Mouse (Mus musculus): Measurements from ENCODE around the gene Mapkapk3. TPM values are rescaled to one million over a fixed set of nuclear protein-coding genes. Genes with fewer than 3 reads are reported as not detected.

Gene Mapkapk3
- polyA plus RNA-seq, 1 experiment from 2014 or later, result 1.4 TPM

DNA sequence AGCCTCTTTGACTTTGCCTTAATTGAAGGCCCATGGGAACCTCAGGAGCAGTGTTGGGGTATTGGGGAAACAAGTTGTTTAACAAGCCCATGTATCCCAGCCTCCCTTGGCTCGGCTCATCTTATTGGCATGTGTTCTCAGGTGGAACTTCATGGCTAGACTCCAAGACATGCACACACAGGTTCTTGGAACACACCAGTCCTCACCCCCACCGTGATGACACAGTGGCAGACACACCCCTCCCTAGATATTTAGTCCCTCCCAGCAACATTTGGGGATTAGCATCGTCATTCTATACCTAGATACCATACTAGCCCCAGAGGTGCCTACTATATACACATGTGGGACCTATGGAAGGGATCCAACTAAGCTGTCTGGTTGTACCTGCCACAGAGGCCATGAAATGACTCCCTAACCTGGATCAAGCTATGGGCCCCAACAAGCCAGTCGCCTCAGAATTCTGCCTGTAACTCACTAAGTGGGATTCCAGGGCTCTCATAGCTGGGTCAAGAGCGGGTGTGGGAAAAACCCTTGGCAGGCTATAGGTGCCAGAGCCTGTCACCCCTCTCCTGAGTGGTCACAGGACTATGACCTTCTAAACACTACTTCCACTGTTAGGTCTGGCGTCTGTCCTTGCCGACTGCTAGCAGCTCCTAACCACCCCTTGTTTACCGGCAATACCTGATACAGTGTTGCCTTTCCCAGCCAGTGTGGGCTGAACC is 8.5 kb upstream of the Mapkapk3 start:
- H3K4me3 ChIP-seq (ENCODE audit: low read depth, low read length), result no peak overlapping the region
- ATAC-seq (no peak), DNase-seq (ENCODE audit: low spot score) (no peak)
- H3K36me3 ChIP-seq (ENCODE audit: control insufficient read depth, insufficient read depth, low read length), result peaks cover 16% of the 10 kb centered on the region
- H3K27me3 ChIP-seq (replicated peaks; ENCODE audit: control insufficient read depth, insufficient read depth, low read length), result 0 out of 2 replicates have a peak, but pooled peaks cover 2% of the 10 kb centered on the region
- H3K27ac ChIP-seq (ENCODE audit: low read depth, low read length), result no peak overlapping the region
- no peak overlapping the region for H3K9ac ChIP-seq (ENCODE audit: low read length)
- H3K4me2 ChIP-seq (ENCODE audit: low read length), result peak overlapping the region; percentile 94; the same call in 1 of the 2 replicates
- peaks cover 10% of the 10 kb centered on the region for H3K4me1 ChIP-seq (ENCODE audit: control insufficient read depth, insufficient read depth, low read length)
- 84% methylated on average over 8 of the region's 8 CpGs for whole genome bisulfite sequencing
- no peaks in the 10 kb centered on the region for H3K9me3 ChIP-seq (replicated peaks; ENCODE audit: control insufficient read depth, low read length)

DNA sequence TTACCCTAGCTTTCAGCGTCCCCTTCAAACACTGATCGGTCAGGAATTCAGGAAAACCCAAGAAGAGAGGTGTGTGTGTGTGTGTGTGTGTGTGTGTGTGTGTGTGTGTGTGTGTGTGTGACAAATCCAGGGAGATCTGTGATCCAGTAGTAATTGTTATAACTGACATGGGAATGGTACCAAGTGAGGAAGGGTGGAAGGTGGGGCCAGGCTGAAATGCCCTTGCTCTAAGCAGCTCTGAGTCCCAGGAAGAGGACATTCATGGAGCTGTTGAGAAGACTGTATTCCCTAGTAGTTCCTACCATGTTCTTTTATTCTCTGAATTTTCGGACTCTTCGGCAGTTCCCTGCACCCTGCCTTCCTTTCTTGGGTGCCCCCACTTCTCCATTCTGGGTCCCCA is 8.0 kb upstream of the Mapkapk3 start:
- Histone ChIP-seq H3K4me3 (ENCODE audit: low read depth, low read length) (peak overlapping the region; percentile 77), H3K36me3 (ENCODE audit: control insufficient read depth, insufficient read depth, low read length) (peaks cover 16% of the 10 kb centered on the region), H3K9me3 (replicated peaks; ENCODE audit: control insufficient read depth, low read length) (no peaks in the 10 kb centered on the region), H3K4me2 (ENCODE audit: low read length) (peak overlapping the region; percentile 94), H3K27me3 (replicated peaks; ENCODE audit: control insufficient read depth, insufficient read depth, low read length) (0 out of 2 replicates have a peak, but pooled peaks cover 2% of the 10 kb centered on the region), H3K27ac (ENCODE audit: low read depth, low read length) (no peak overlapping the region), H3K4me1 (ENCODE audit: control insufficient read depth, insufficient read depth, low read length) (peaks cover 10% of the 10 kb centered on the region), H3K9ac (ENCODE audit: low read length) (peak overlapping the region; percentile 82)
- ATAC-seq (no peak), DNase-seq (ENCODE audit: low spot score) (no peak)
- 88% methylated on average over 4 of the region's 4 CpGs for WGBS

DNA sequence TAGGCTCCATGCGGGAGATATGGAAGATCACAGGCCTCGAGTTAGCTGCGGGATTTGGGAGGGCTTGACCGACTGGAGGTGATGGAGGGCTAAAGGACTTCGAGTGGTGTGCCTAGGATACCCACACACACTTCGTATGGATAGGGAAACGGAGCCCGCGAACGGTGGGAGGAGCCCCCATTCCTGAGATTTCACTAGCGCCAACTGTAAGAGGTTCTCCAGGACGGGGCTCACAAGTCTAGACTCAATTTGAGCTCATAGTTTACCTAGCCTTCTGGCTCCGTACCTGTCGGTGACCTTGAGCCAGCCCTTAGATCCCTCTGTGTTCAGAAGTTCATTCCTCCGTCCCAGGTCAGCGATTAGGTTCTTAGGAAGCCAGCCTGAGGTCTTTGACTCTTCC is 7.4 kb upstream of the Mapkapk3 start:
- Histone ChIP-seq H3K4me3 (ENCODE audit: low read depth, low read length) (peak overlapping the region; percentile 77), H3K36me3 (ENCODE audit: control insufficient read depth, insufficient read depth, low read length) (peaks cover 14% of the 10 kb centered on the region), H3K9me3 (replicated peaks; ENCODE audit: control insufficient read depth, low read length) (no peaks in the 10 kb centered on the region), H3K4me1 (ENCODE audit: control insufficient read depth, insufficient read depth, low read length) (peaks cover 10% of the 10 kb centered on the region), H3K27ac (ENCODE audit: low read depth, low read length) (peak overlapping the region; percentile 27; the same call in 1 of the 2 replicates), H3K27me3 (replicated peaks; ENCODE audit: control insufficient read depth, insufficient read depth, low read length) (0 out of 2 replicates have a peak, but pooled peaks cover 2% of the 10 kb centered on the region), H3K9ac (ENCODE audit: low read length) (peak overlapping the region; percentile 82), H3K4me2 (ENCODE audit: low read length) (peak overlapping the region; percentile 94)
- DNase-seq (ENCODE audit: low spot score) (no peak), ATAC-seq (no peak)
- WGBS, result 15% methylated on average over 16 of the region's 16 CpGs

DNA sequence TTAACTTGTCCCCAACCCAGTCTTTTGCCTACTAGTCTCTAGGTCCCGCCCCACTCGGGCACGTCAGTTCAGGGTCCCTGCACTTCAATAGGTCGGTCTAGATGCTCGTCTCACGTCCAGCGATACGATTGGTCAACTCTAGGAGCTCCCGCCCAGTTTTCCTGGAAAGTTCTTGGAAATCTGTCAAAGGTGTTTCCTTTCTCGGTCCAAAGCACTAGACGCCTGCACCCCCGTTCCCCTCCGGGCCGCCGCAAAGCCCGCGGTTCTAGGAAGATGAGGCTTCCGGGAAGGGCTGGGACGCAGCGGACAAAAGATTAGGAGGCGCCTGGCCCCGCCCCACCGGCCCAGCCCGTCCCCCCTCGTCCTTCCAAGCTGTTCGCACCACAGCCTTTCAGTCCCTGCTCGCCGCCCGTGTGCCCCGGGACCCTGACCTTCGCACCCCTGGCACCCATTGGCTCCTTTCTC is 6.9 kb upstream of the Mapkapk3 start:
- Histone ChIP-seq H3K27me3 (replicated peaks; ENCODE audit: control insufficient read depth, insufficient read depth, low read length) (0 out of 2 replicates have a peak, but pooled peaks cover 2% of the 10 kb centered on the region), H3K9ac (ENCODE audit: low read length) (peak overlapping the region; percentile 82), H3K4me3 (ENCODE audit: low read depth, low read length) (peak overlapping the region; percentile 77), H3K4me2 (ENCODE audit: low read length) (peak overlapping the region; percentile 94), H3K9me3 (replicated peaks; ENCODE audit: control insufficient read depth, low read length) (no peaks in the 10 kb centered on the region), H3K36me3 (ENCODE audit: control insufficient read depth, insufficient read depth, low read length) (peaks cover 10% of the 10 kb centered on the region), H3K4me1 (ENCODE audit: control insufficient read depth, insufficient read depth, low read length) (peaks cover 10% of the 10 kb centered on the region), H3K27ac (ENCODE audit: low read depth, low read length) (peak overlapping the region; percentile 27; the same call in 1 of the 2 replicates)
- peak; percentile 98 for DNase-seq (ENCODE audit: low spot score)
- WGBS, result under 1% methylated on average over 31 of the region's 31 CpGs
- ATAC-seq, result peak; percentile 99

DNA sequence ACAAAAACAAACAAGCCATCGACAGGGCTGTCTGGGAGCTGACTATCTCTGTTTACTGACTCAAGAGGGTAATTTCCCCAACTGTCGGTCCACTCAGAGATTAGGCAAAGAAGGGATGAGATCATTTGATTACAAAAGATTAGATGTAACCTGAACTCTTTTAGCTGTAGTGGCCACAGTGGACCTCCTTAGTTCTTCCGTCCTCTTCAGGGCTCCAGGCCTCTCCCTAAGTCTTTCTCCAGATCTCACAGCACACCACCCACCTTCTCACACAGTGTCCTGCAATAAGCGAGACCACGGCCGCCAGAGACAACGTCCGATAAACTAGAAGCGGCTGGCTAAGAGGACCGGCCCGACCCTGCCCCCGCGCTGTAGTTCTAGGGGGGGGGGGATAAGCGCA is 6.4 kb upstream of the Mapkapk3 start:
- Histone ChIP-seq H3K9ac (ENCODE audit: low read length) (peak overlapping the region; percentile 13; the same call in 1 of the 2 replicates), H3K36me3 (ENCODE audit: control insufficient read depth, insufficient read depth, low read length) (peaks cover 5% of the 10 kb centered on the region)
- 6% methylated on average over 14 of the region's 14 CpGs for WGBS

DNA sequence AAGGTAGTCTGAATTCAATTTTAAA is 6.2 kb upstream of the Mapkapk3 start, which contains the start of gene Cish:
Gene Cish (plus strand): TSS at position 11 of the 25 bp plus-strand sequence.
- peak within 1 kb of the TSS; percentile 94 for H3K4me2 ChIP-seq (ENCODE audit: low read length)
- no peaks in the 10 kb centered on the region for H3K9me3 ChIP-seq (replicated peaks; ENCODE audit: control insufficient read depth, low read length)
- H3K9ac ChIP-seq (ENCODE audit: low read length), result peak within 1 kb of the TSS; percentile 82
- peaks cover 10% of the 10 kb centered on the region for H3K4me1 ChIP-seq (ENCODE audit: control insufficient read depth, insufficient read depth, low read length)
- no peak for DNase-seq (ENCODE audit: low spot score)
- H3K36me3 ChIP-seq (ENCODE audit: control insufficient read depth, insufficient read depth, low read length), result peaks cover 3% of the 10 kb centered on the region
- ATAC-seq, result no peak
- 0 out of 2 replicates have a peak, but pooled peaks cover 2% of the 10 kb centered on the region for H3K27me3 ChIP-seq (replicated peaks; ENCODE audit: control insufficient read depth, insufficient read depth, low read length)
- peak within 1 kb of the TSS; percentile 27; the same call in 1 of the 2 replicates for H3K27ac ChIP-seq (ENCODE audit: low read depth, low read length)
- H3K4me3 ChIP-seq (ENCODE audit: low read depth, low read length), result peak within 1 kb of the TSS; percentile 77

More for the DNA sequence above, 6.4 kb upstream of the Mapkapk3 start:
- Histone ChIP-seq H3K9me3 (replicated peaks; ENCODE audit: control insufficient read depth, low read length) (no peaks in the 10 kb centered on the region), H3K4me1 (ENCODE audit: control insufficient read depth, insufficient read depth, low read length) (peaks cover 10% of the 10 kb centered on the region), H3K4me2 (ENCODE audit: low read length) (peak overlapping the region; percentile 94), H3K4me3 (ENCODE audit: low read depth, low read length) (peak overlapping the region; percentile 77), H3K27me3 (replicated peaks; ENCODE audit: control insufficient read depth, insufficient read depth, low read length) (0 out of 2 replicates have a peak, but pooled peaks cover 2% of the 10 kb centered on the region), H3K27ac (ENCODE audit: low read depth, low read length) (no peak overlapping the region)
- DNase-seq (ENCODE audit: low spot score) (no peak), ATAC-seq (no peak; the same call in 1 of the 2 replicates)

DNA sequence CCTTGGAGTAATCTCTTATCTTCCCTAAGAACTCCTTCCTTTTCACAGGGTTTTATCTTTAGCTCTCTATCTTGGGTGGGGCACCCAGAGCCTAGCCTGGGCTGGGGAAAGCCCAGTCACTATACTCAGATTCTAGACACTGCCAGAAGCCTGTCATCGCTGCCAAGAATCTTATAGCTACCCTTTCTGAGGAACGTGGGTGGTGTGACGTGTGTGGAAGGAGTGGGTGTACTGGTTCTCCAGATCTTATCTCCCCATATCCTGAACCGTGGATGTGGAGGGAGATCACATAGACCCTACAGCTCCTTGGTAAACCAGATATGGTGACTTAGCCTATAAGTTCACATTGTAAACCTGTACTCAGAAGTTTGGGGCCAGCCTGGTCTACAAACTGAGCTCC is 5.9 kb upstream of the Mapkapk3 start:
- H3K27ac ChIP-seq (ENCODE audit: low read depth, low read length), result no peak overlapping the region
- 0 out of 2 replicates have a peak, but pooled peaks cover 2% of the 10 kb centered on the region for H3K27me3 ChIP-seq (replicated peaks; ENCODE audit: control insufficient read depth, insufficient read depth, low read length)
- H3K36me3 ChIP-seq (ENCODE audit: control insufficient read depth, insufficient read depth, low read length), result peaks cover under 1% of the 10 kb centered on the region; the same call in 1 of the 2 replicates
- no peak overlapping the region for H3K9ac ChIP-seq (ENCODE audit: low read length)
- DNase-seq (ENCODE audit: low spot score) (no peak), ATAC-seq (no peak)
- WGBS, result 76% methylated on average over 4 of the region's 4 CpGs
- H3K4me3 ChIP-seq (ENCODE audit: low read depth, low read length), result 0 out of 2 replicates have a peak overlapping the region, but pooled peaks have one; percentile 77
- H3K4me1 ChIP-seq (ENCODE audit: control insufficient read depth, insufficient read depth, low read length), result peaks cover 10% of the 10 kb centered on the region
- H3K9me3 ChIP-seq (replicated peaks; ENCODE audit: control insufficient read depth, low read length), result no peaks in the 10 kb centered on the region
- H3K4me2 ChIP-seq (ENCODE audit: low read length), result no peak overlapping the region

DNA sequence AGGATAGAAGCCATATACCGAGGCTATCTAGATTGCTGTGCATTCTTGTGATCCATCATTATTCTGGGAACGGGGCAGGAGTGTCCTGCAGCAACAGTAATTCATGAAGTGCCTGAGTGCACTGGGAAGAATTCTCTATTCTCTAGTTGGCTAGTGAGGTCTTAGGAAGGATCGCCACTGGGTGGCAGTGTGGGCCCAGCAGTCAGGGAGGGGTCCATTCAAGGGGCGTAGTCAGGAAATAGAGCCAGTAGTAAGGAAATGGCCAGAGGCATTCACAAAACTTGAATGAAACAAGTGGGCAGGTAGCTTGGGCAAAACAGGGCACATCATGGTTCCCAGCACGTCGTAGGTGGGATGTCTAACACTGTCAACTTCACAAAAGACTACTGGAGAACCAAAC is 4.6 kb upstream of the Mapkapk3 start:
- H3K4me2 ChIP-seq (ENCODE audit: low read length), result no peak overlapping the region
- H3K27ac ChIP-seq (ENCODE audit: low read depth, low read length), result no peak overlapping the region
- no peaks in the 10 kb centered on the region for H3K36me3 ChIP-seq (ENCODE audit: control insufficient read depth, insufficient read depth, low read length)
- 4% methylated on average over 6 of the region's 6 CpGs for WGBS
- ATAC-seq (no peak), DNase-seq (ENCODE audit: low spot score) (peak; percentile 68)
- no peak overlapping the region for H3K4me3 ChIP-seq (ENCODE audit: low read depth, low read length)
- no peak overlapping the region for H3K9ac ChIP-seq (ENCODE audit: low read length)
- H3K27me3 ChIP-seq (replicated peaks; ENCODE audit: control insufficient read depth, insufficient read depth, low read length), result 0 out of 2 replicates have a peak, but pooled peaks cover 5% of the 10 kb centered on the region
- peaks cover 13% of the 10 kb centered on the region for H3K4me1 ChIP-seq (ENCODE audit: control insufficient read depth, insufficient read depth, low read length)
- H3K9me3 ChIP-seq (replicated peaks; ENCODE audit: control insufficient read depth, low read length), result no peaks in the 10 kb centered on the region

DNA sequence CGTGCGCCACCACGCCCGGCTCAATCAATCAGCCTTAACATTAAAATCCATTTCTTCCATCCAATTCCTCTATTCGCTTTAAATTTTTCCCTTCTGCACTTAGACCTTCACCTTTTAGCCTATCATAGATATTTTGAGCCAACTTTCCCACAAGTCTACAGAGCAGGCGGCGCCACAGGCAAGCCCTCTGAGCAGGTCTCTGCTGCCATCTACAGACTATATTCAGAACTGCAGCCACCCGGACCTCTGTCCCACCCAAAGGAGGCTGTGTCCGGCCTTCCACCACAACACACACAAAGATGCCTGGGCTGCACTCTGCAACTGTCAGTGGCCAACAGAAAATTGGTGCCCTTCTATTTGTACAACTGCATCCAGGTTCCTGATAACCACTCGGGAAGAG is 1.2 kb upstream of the Mapkapk3 start:
- no peaks in the 10 kb centered on the region for H3K9me3 ChIP-seq (replicated peaks; ENCODE audit: control insufficient read depth, low read length)
- H3K27ac ChIP-seq (ENCODE audit: low read depth, low read length), result no peak overlapping the region
- no peaks in the 10 kb centered on the region for H3K36me3 ChIP-seq (ENCODE audit: control insufficient read depth, insufficient read depth, low read length)
- peaks cover 5% of the 10 kb centered on the region for H3K27me3 ChIP-seq (replicated peaks; ENCODE audit: control insufficient read depth, insufficient read depth, low read length)
- no peak overlapping the region for H3K4me3 ChIP-seq (ENCODE audit: low read depth, low read length)
- peaks cover 6% of the 10 kb centered on the region; the same call in 1 of the 2 replicates for H3K4me1 ChIP-seq (ENCODE audit: control insufficient read depth, insufficient read depth, low read length)
- 30% methylated on average over 10 of the region's 10 CpGs for WGBS
- no peak overlapping the region for H3K9ac ChIP-seq (ENCODE audit: low read length)
- no peak overlapping the region for H3K4me2 ChIP-seq (ENCODE audit: low read length)
- ATAC-seq (peak; percentile 67), DNase-seq (ENCODE audit: low spot score) (peak; percentile 84)
